Mouse (Mus musculus) intestine, embryonic 16.5 days (tissue): ENCODE results near the gene Slc6a13. TPM values are rescaled to one million over a fixed set of nuclear protein-coding genes. Genes with fewer than 3 reads are reported as not detected.

Experiments
- ATAC-seq: fragments of 200-750 bp; cut with Nextera tagmentation; 2 replicates; pipeline ENCODE4 v1.8.0; 2017; ENCODE audit warnings: moderate TSS enrichment, moderate library complexity
- H3K27ac ChIP-seq: fragments of 300-500 bp; sonication (generic); 2 replicates; pipeline ENCODE4 v1.5.1; 2014; ENCODE audit warnings: mild to moderate bottlenecking, low read length
- H3K27me3 ChIP-seq: fragments of 300-500 bp; sonication (generic); replicated peaks from 2 replicates; pipeline ENCODE4 v1.6.1; 2014; ENCODE audit warnings: low read length, control low read depth, mixed read lengths; ENCODE audit not compliant: control insufficient read depth, insufficient read depth
- H3K36me3 ChIP-seq: fragments of 300-500 bp; sonication (generic); 2 replicates; pipeline ENCODE4 v1.6.1; 2014; ENCODE audit warnings: low read length, control low read depth; ENCODE audit not compliant: control insufficient read depth, insufficient read depth
- H3K4me1 ChIP-seq: fragments of 300-500 bp; sonication (generic); 2 replicates; pipeline ENCODE4 v1.6.1; 2014; ENCODE audit warnings: low read length, control low read depth, mixed read lengths; ENCODE audit not compliant: control insufficient read depth, insufficient read depth
- H3K4me2 ChIP-seq: fragments of 300-500 bp; sonication (generic); 2 replicates; pipeline ENCODE4 v1.6.1; 2014; ENCODE audit warnings: low read depth, low read length, control low read depth
- H3K4me3 ChIP-seq: fragments of 300-500 bp; sonication (generic); 2 replicates; pipeline ENCODE4 v1.5.1; 2014; ENCODE audit warnings: mild to moderate bottlenecking, low read length
- H3K9ac ChIP-seq: fragments of 300-500 bp; sonication (generic); 2 replicates; pipeline ENCODE4 v1.6.1; 2014; ENCODE audit warnings: low read depth, low read length
- H3K9me3 ChIP-seq: fragments of 300-500 bp; sonication (generic); 2 replicates; pipeline ENCODE4 v1.6.1; 2016; ENCODE audit warnings: low read length, control low read depth; ENCODE audit not compliant: control insufficient read depth
- WGBS: fragments of 180-500 bp; shearing (Covaris S2); extraction: QIAGEN DNeasy Blood & Tissue Kit; methylation state at CpG from one replicate; pipeline ENCODE4 v1.1.7; 2014; 5-methylcytosine and 5-hydroxymethylcytosine counted together
- microRNA-seq: library from miRNA; unstranded; fragments of <30 nt; microRNA quantifications from one replicate; pipeline ENCODE4, GENCODE M21; 2016
- polyA plus RNA-seq: library from polyadenylated mRNA; unstranded; fragments of >200 nt; fragmentation: Nextera tagmentation; extraction: Ambion mirVana; gene quantifications from 2 replicates; pipeline ENCODE4 v1.2.1, GENCODE M21; 2015

Slc6a13 gene
- polyA plus RNA-seq, 1 experiment from 2014 or later: 1.4 TPM

DNA sequence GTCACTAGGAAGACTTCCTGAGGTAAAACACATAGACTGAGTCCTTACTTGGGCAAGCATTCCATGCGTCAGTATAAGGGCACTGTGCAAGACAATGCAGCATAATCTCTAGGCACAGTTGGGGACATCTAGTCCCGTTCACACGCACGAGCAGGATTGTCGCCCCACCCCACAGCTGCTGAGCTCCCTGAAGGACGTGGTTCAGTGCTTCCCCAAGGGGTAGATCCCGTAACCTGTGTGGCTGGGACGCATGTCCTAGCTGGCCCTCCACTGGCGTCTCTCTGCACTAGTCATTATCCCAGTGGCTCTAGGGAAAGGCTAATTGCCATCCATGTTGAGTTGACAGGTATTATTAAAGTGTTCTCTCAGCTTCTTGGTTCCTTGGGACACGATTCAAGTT lies 82.0 kb downstream of the Slc6a13 start:
- no peak for ATAC-seq
- Histone ChIP-seq H3K9me3 (no peaks in the 10 kb centered on the region), H3K9ac (no peak overlapping the region), H3K27me3 (no peaks in the 10 kb centered on the region), H3K4me1 (no peaks in the 10 kb centered on the region), H3K4me2 (no peak overlapping the region), H3K27ac (no peak overlapping the region), H3K4me3 (no peak overlapping the region), H3K36me3 (no peaks in the 10 kb centered on the region)
- WGBS: 61% methylated on average over 10 of the region's 10 CpGs

DNA sequence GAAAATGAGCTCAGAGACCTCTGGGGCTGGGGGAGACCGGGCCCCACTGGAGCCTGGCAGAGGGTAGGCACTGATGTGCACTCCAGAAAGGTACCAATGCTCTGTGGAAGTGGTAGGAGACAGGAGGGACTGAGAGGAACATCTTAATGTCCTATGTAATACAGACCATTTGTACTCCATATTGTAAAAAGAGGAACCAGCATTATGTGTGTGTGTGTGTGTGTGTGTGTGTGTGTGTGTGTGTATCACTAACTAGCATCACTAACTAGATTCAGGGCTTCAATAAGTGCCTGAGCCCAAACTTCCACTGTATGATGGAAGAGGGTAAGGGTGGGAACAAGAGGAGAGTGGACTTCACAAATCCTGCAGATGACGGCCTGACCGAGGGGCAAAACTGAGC lies 85.4 kb downstream of the Slc6a13 start:
- Histone ChIP-seq H3K9ac (no peak overlapping the region), H3K27ac (no peak overlapping the region), H3K4me2 (no peak overlapping the region), H3K4me1 (no peaks in the 10 kb centered on the region), H3K4me3 (no peak overlapping the region), H3K9me3 (no peaks in the 10 kb centered on the region), H3K36me3 (no peaks in the 10 kb centered on the region), H3K27me3 (no peaks in the 10 kb centered on the region)
- WGBS: 72% methylated on average over 3 of the region's 3 CpGs
- ATAC-seq: no peak

Small RNA genes lying within 50 kb of the gene (microRNA-seq; reads per million reads assigned to microRNA genes)
- not detected for gene Gm24855

Other genes with a start within 250 kb of the Slc6a13 start
- 4.8 and 5.5 TPM in 2 replicates for gene Mical3, start 169.2 kb upstream of the Slc6a13 start, polyA plus RNA-seq
- 13.4 and 14.8 TPM in 2 replicates for gene Pex26, start 116.6 kb upstream of the Slc6a13 start, polyA plus RNA-seq
- gene Tuba8, start 89.5 kb upstream of the Slc6a13 start, polyA plus RNA-seq: 0.44 and 0.68 TPM in 2 replicates
- 2.6 and 2.8 TPM in 2 replicates for gene Usp18, start 54.3 kb upstream of the Slc6a13 start, polyA plus RNA-seq
- gene Slc6a12, start 42.8 kb downstream of the Slc6a13 start, polyA plus RNA-seq: 0.06 and 0.22 TPM in 2 replicates
- gene Iqsec3, start 173.5 kb downstream of the Slc6a13 start, polyA plus RNA-seq: 0.13 TPM in 2 replicates